Mouse (Mus musculus): ENCODE data around the gene Pus1. TPM values are rescaled to one million over a fixed set of nuclear protein-coding genes. Genes with fewer than 3 reads are reported as not detected.
A peak's percentile ranks its signal among the peaks of the same experiment; 100 is the strongest.

Gene Pus1
- polyA plus RNA-seq, 1 experiment from 2014 or later: 35.1 TPM

- Histone ChIP-seq H3K4me2 (replicated peaks) (no peak overlapping the region), H3K27ac (replicated peaks) (no peak overlapping the region), H3K36me3 (peaks cover 61% of the 10 kb centered on the region), H3K4me3 (replicated peaks) (no peak overlapping the region), H3K4me1 (no peaks in the 10 kb centered on the region), H3K9ac (no peak overlapping the region), H3K27me3 (no peaks in the 10 kb centered on the region), H3K9me3 (replicated peaks) (no peaks in the 10 kb centered on the region)
- WGBS: 91% methylated on average over 7 of the region's 7 CpGs
- no peak for ATAC-seq (ENCODE audit: insufficient number of reproducible peaks, low FRiP score, low TSS enrichment, low read depth)
These were observed 40.8 kb downstream of the Pus1 start for GRCm38 (mm10) chr5:110739496-110740275.

- H3K9ac ChIP-seq: no peak overlapping the region
- peaks cover 83% of the 10 kb centered on the region for H3K36me3 ChIP-seq
- H3K27ac ChIP-seq (replicated peaks): no peak overlapping the region
- no peak overlapping the region for H3K4me2 ChIP-seq (replicated peaks)
- H3K4me3 ChIP-seq (replicated peaks): no peak overlapping the region
- H3K4me1 ChIP-seq: no peaks in the 10 kb centered on the region
- no peaks in the 10 kb centered on the region for H3K27me3 ChIP-seq
- no peak for ATAC-seq (ENCODE audit: insufficient number of reproducible peaks, low FRiP score, low TSS enrichment, low read depth)
- H3K9me3 ChIP-seq (replicated peaks): no peaks in the 10 kb centered on the region
- 83% methylated on average over 1 of the region's 1 CpGs for WGBS
These were observed 44.9 kb downstream of the Pus1 start for GRCm38 (mm10) chr5:110735606-110736005.

- H3K4me2 ChIP-seq (replicated peaks): no peak overlapping the region
- no peaks in the 10 kb centered on the region for H3K9me3 ChIP-seq (replicated peaks)
- H3K36me3 ChIP-seq: peaks cover 71% of the 10 kb centered on the region
- no peaks in the 10 kb centered on the region for H3K27me3 ChIP-seq
- H3K9ac ChIP-seq: no peak overlapping the region
- H3K27ac ChIP-seq (replicated peaks): no peak overlapping the region
- no peaks in the 10 kb centered on the region for H3K4me1 ChIP-seq
- WGBS: 95% methylated on average over 4 of the region's 4 CpGs
- ATAC-seq (ENCODE audit: insufficient number of reproducible peaks, low FRiP score, low TSS enrichment, low read depth): no peak
- H3K4me3 ChIP-seq (replicated peaks): no peak overlapping the region
These were observed 47.1 kb downstream of the Pus1 start for GRCm38 (mm10) chr5:110733231-110733823.

- Histone ChIP-seq H3K27ac (replicated peaks) (no peak overlapping the region), H3K4me1 (no peaks in the 10 kb centered on the region), H3K9me3 (replicated peaks) (no peaks in the 10 kb centered on the region), H3K36me3 (peaks cover 66% of the 10 kb centered on the region), H3K4me3 (replicated peaks) (no peak overlapping the region), H3K9ac (no peak overlapping the region), H3K4me2 (replicated peaks) (no peak overlapping the region), H3K27me3 (no peaks in the 10 kb centered on the region)
- 95% methylated on average over 2 of the region's 2 CpGs for WGBS
- no peak for ATAC-seq (ENCODE audit: insufficient number of reproducible peaks, low FRiP score, low TSS enrichment, low read depth)
These were observed 49.2 kb downstream of the Pus1 start for GRCm38 (mm10) chr5:110731227-110731626.

- Histone ChIP-seq H3K9ac (no peak overlapping the region), H3K9me3 (replicated peaks) (no peaks in the 10 kb centered on the region), H3K27me3 (no peaks in the 10 kb centered on the region), H3K4me2 (replicated peaks) (no peak overlapping the region), H3K4me1 (no peaks in the 10 kb centered on the region), H3K36me3 (peaks cover 68% of the 10 kb centered on the region), H3K27ac (replicated peaks) (peak overlapping the region; percentile 48; the same call in 1 of the 2 replicates), H3K4me3 (replicated peaks) (no peak overlapping the region)
- ATAC-seq (ENCODE audit: insufficient number of reproducible peaks, low FRiP score, low TSS enrichment, low read depth): no peak
- 49% methylated on average over 1 of the region's 1 CpGs for WGBS
These were observed 52.6 kb downstream of the Pus1 start for GRCm38 (mm10) chr5:110727850-110728249.

Other genes starting within 250 kb of the Pus1 start
- gene Galnt9, start 236.3 kb downstream of the Pus1 start, polyA plus RNA-seq (2015; fragmentation: Nextera tagmentation; extraction: Ambion mirVana): 1.6 and 1.7 TPM in 2 replicates
- 44.0 and 48.4 TPM in 2 replicates for gene Noc4l, start 127.2 kb downstream of the Pus1 start, polyA plus RNA-seq (2015; fragmentation: Nextera tagmentation; extraction: Ambion mirVana)
- 24.6 and 25.6 TPM in 2 replicates for gene Ddx51, start 127.2 kb downstream of the Pus1 start, polyA plus RNA-seq (2015; fragmentation: Nextera tagmentation; extraction: Ambion mirVana)
- gene Ep400, start 9.9 kb downstream of the Pus1 start, polyA plus RNA-seq (2015; fragmentation: Nextera tagmentation; extraction: Ambion mirVana): 46.2 and 51.6 TPM in 2 replicates
- 18.6 and 21.4 TPM in 2 replicates for gene Ulk1, start 29.4 kb upstream of the Pus1 start, polyA plus RNA-seq (2015; fragmentation: Nextera tagmentation; extraction: Ambion mirVana)
- gene Hscb, start 59.1 kb upstream of the Pus1 start, polyA plus RNA-seq (2015; fragmentation: Nextera tagmentation; extraction: Ambion mirVana): 24.6 and 25.2 TPM in 2 replicates
- gene Chek2, start 59.3 kb upstream of the Pus1 start, polyA plus RNA-seq (2015; fragmentation: Nextera tagmentation; extraction: Ambion mirVana): 17.1 and 23.5 TPM in 2 replicates
- 12.6 and 12.7 TPM in 2 replicates for gene Ttc28, start 99.1 kb upstream of the Pus1 start, polyA plus RNA-seq (2015; fragmentation: Nextera tagmentation; extraction: Ambion mirVana)

Data from embryonic facial prominence, embryonic 15.5 days (tissue).